Mouse (Mus musculus) myocyte (in vitro differentiated cells): ENCODE data around the gene Iqsec3.

Experiments used
- E2F4 ChIP-seq: IDR thresholded peaks from one replicate; pipeline ENCODE4 v1.6.1; 2011; ENCODE audit warnings: mild to moderate bottlenecking, control low read depth, moderate library complexity; ENCODE audit not compliant: insufficient read depth
- MYOG ChIP-seq, 3 experiments: IDR thresholded peaks; one replicate each; pipeline ENCODE4 v1.6.1; 2011; ENCODE audit warnings: control low read depth in 2 of 3, low read depth in 2 of 3, mild to moderate bottlenecking in 2 of 3; ENCODE audit not compliant: insufficient read length in 2 of 3, control insufficient read depth in 1 of 3, insufficient read depth in 1 of 3
- POLR2A ChIP-seq: IDR thresholded peaks from one replicate; pipeline ENCODE4 v1.6.1; 2011; ENCODE audit warnings: low read depth, mild to moderate bottlenecking, control low read depth, moderate library complexity; ENCODE audit not compliant: insufficient read length
- TCF3 ChIP-seq: IDR thresholded peaks from one replicate; pipeline ENCODE4 v1.6.1; 2011; ENCODE audit warnings: low read depth, control low read depth; ENCODE audit not compliant: insufficient read length
- USF1 ChIP-seq: IDR thresholded peaks from one replicate; pipeline ENCODE4 v1.6.1; 2011; ENCODE audit warnings: low read depth, mild to moderate bottlenecking, control low read depth, moderate library complexity

DNA sequence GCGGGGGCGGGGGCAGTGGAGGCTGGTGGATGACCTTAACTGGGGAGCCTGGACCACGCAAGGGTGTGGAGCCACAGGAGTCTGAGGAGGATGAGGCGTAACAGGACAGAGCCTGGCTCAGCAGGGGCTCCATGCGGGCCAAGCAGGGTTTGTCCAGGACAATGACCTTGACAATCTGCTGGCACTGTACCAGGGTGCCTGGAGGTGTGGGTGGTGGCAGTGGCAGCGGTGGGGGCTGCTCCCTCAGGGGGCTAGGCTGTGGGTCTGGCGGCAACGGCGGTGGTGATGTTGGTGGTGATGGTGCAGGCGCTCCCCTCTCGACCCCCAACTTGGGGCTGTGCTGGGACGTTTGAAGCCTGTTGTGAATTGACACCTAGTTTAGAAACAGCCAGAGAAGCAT is 97.3 kb downstream of the Iqsec3 start:
- no peak for TF ChIP-seq E2F4
- TF ChIP-seq POLR2A: no peak
- TF ChIP-seq MYOG (IDR thresholded peaks at IDR 0.05; ENCODE audit: control insufficient read depth in 1 of 3, insufficient read depth in 1 of 3, insufficient read length in 2 of 3, low read depth in 2 of 3): no peak
- TF ChIP-seq USF1: no peak
- no peak for TF ChIP-seq TCF3
